In the genomic region with DNA sequence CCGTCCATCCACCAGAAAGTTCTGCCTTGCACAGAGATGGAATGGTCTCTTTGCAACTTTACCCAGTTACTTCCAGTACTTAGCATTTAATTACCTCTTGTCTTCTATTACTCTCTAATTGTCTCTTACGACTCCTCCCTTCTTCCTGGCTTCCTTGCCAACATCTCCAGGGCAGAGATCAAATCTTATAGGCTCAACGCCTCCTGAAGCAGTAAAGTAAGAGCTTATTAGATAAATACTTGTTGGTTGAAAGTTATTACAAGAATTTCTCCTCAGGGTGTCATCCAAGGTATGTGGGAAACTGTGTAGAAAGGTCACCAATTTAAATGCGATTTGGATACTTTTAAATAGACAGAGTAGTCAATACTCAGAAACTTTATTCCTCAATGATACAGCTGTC, we compare ENCODE assay signal across 26 mouse cellular contexts.
DNase-seq lines count a peak whose midpoint lies in the region; ATAC-seq and TF ChIP-seq lines count a peak whose summit lies in the region.
"Had no signal": no experiment of that assay in that cellular context is flagged by ENCODE, and none has a peak within 500 bp of the region (broad histone marks: within the 10 kb centered on the region; RNA-seq: fewer than 3 reads in every experiment).

No protein-coding gene starts in this region.

- 59% methylated on average over 4 of the region's 4 CpGs for WGBS in heart, adult 2 months
- 32% methylated on average over 4 of the region's 4 CpGs for WGBS in olfactory bulb, adult 2 months

- no peak overlapping the region for H3K4me3 ChIP-seq in heart, adult 2 months
- no peak overlapping the region for H3K4me3 ChIP-seq in olfactory bulb, adult 2 months (ENCODE audit: insufficient read depth, low read depth, low read length)
- H3K4me3 ChIP-seq: embryonic facial prominence, embryonic 13.5 days; embryonic facial prominence, embryonic 15.5 days; erythroblast, embryonic 14.5 days; forebrain, embryonic 12.5 days had no signal

- intact Hi-C loops in heart, adult 2 months (cut with DNase I), result no loop called here

- H3K79me2 ChIP-seq in heart, adult 2 months (replicated peaks; ENCODE audit: control insufficient read depth, insufficient read depth, low read length), result no peaks in the 10 kb centered on the region

- peak; percentile 8 for DNase-seq in heart, adult 11 months
- DNase-seq in heart, adult 2 months, result no peak
- DNase-seq in Muller cell, postnatal 12 days (ENCODE audit: inconsistent ontology term), result peak; percentile 63
- peak; percentile 54 for DNase-seq in fat pad, adult 2 months (ENCODE audit: extremely low read depth, low read depth, low spot score)
- DNase-seq in frontal cortex, postnatal 10 days (ENCODE audit: low spot score in 2 of 2), result no peak
- DNase-seq: adrenal gland, postnatal 10 days; adrenal gland, postnatal 25 days; B cell, adult 2 months; cerebellum, adult 11 months; cerebellum, adult 18-20 months; cerebellum, adult 8-10 months; cerebellum, adult 9-11 months; cerebellum, postnatal 14 days; cerebellum, postnatal 36 days; embryo, embryonic 11 days had no signal

- H3K27ac ChIP-seq in heart, adult 2 months, result no peak overlapping the region
- H3K27ac ChIP-seq in olfactory bulb, adult 2 months (ENCODE audit: insufficient read depth, low read depth, low read length), result peak overlapping the region; percentile 75; the same call in 1 of the 2 replicates
- H3K27ac ChIP-seq: embryonic facial prominence, embryonic 13.5 days; embryonic facial prominence, embryonic 15.5 days; forebrain, embryonic 12.5 days had no signal

- no peaks in the 10 kb centered on the region for H3K4me1 ChIP-seq in heart, adult 2 months (ENCODE audit: control insufficient read depth, insufficient read depth, low read length)
- H3K4me1 ChIP-seq in olfactory bulb, adult 2 months (ENCODE audit: control insufficient read depth, insufficient read depth, low read length), result peaks cover 13% of the 10 kb centered on the region
- H3K4me1 ChIP-seq: embryonic facial prominence, embryonic 13.5 days; embryonic facial prominence, embryonic 15.5 days; forebrain, embryonic 12.5 days had no signal

- no peak for TF ChIP-seq CTCF in heart, adult 2 months (IDR thresholded peaks at IDR 0.05)
- no peak for TF ChIP-seq CTCF in olfactory bulb, adult 2 months (IDR thresholded peaks at IDR 0.05; ENCODE audit: insufficient read depth, low read depth, low read length)

- no peak for TF ChIP-seq POLR2A in heart, adult 2 months (IDR thresholded peaks at IDR 0.05; ENCODE audit: insufficient read depth, low read depth, low read length)
- no peak for TF ChIP-seq POLR2A in olfactory bulb, adult 2 months (IDR thresholded peaks at IDR 0.05; ENCODE audit: insufficient read depth, low read depth, low read length)

- no peaks in the 10 kb centered on the region for H3K27me3 ChIP-seq in heart, adult 2 months (ENCODE audit: control insufficient read depth, insufficient read depth, low read length)
- H3K27me3 ChIP-seq: CH12.LX; embryonic facial prominence, embryonic 13.5 days; embryonic facial prominence, embryonic 15.5 days; forebrain, embryonic 12.5 days had no signal

- TF ChIP-seq EP300 in heart, adult 2 months (IDR thresholded peaks at IDR 0.05; ENCODE audit: insufficient read depth, low read depth, low read length), result no peak

- H3K9ac ChIP-seq in heart, adult 2 months (ENCODE audit: low read depth, low read length), result no peak overlapping the region
- H3K9ac ChIP-seq: embryonic facial prominence, embryonic 13.5 days; embryonic facial prominence, embryonic 15.5 days; forebrain, embryonic 12.5 days had no signal

- no peak for ATAC-seq in megakaryocyte progenitor cell, adult 5-6 weeks (replicated peaks; ENCODE audit: poor library complexity)
- ATAC-seq: CD4-positive, CD25-positive, alpha-beta regulatory T cell, adult 4 months; forebrain, embryonic 14.5 days; forebrain, embryonic 16.5 days had no signal

- no peaks in the 10 kb centered on the region for H3K36me3 ChIP-seq in heart, adult 2 months (ENCODE audit: control insufficient read depth, insufficient read depth, low read length)
- H3K36me3 ChIP-seq: embryonic facial prominence, embryonic 13.5 days; embryonic facial prominence, embryonic 15.5 days; forebrain, embryonic 12.5 days; G1E had no signal

Comparison
In these comparisons a context has a peak if more than half of its experiments do, and no peak if none do; other contexts are left out.
1. DNase-seq: peak in heart, adult 11 months (single experiment), Muller cell, postnatal 12 days (single experiment) and fat pad, adult 2 months (single experiment); none in heart, adult 2 months (0 of 2) and frontal cortex, postnatal 10 days (0 of 2).